Comparison of ENCODE assay signal across 1 mouse cellular context in the genomic region with DNA sequence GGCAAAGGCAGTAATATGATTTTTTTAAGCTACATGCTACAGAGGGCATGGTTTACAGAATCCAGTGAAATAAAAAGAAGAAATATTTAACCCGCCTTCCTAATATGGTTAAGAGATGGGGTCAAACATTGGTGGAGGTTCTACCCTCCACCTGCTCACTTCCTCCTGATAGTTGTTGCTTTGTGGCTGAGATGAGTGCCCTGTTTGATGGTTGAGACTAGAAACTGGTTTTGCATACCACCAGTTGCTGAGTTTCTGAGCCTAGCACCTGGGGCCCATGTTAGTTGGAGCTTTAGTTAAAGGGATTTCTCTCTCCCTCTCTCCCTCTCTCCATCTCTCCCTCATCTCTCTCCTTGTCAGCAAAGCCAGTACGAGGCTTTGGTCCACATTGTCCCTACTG.
A peak's percentile ranks its signal among the peaks of the same experiment; 100 is the strongest.
TF ChIP-seq lines count a peak whose summit lies in the region.

No protein-coding gene starts in this region.

TF ChIP-seq in CH12.LX, 34 proteins besides CTCF, POLR2A, EP300 and RAD21 (continued from another document):
- TF ChIP-seq MXI1 (IDR thresholded peaks at IDR 0.05; ENCODE audit: low read depth, low read length) (no peak), JUND (conservative IDR thresholded peaks at IDR 0.05; ENCODE audit: low read depth, low read length) (no peak), NELFE (IDR thresholded peaks at IDR 0.05; ENCODE audit: low read depth, low read length) (no peak), MAFK (IDR thresholded peaks at IDR 0.05; ENCODE audit: insufficient replicate concordance, low read length) (no peak), BHLHE40 (IDR thresholded peaks at IDR 0.05; ENCODE audit: low read depth, low read length) (peak; percentile 12; the same call in 1 of the 2 replicates), JUN (IDR thresholded peaks at IDR 0.05; ENCODE audit: insufficient read depth, low read depth, low read length) (no peak; the same call in 1 of the 2 replicates)
